Mouse (Mus musculus): ENCODE data around the gene Rhebl1.

GRCm38 (mm10) chr15:98854214-98854613, 40.1 kb downstream of the Rhebl1 start:
- TF ChIP-seq CTCF (IDR thresholded peaks at IDR 0.05; ENCODE audit: borderline replicate concordance, extremely low read depth, insufficient read depth, insufficient read length) (no peak), POLR2A (IDR thresholded peaks at IDR 0.05; ENCODE audit: borderline replicate concordance, extremely low read depth, insufficient read depth, insufficient read length, poor library complexity, severe bottlenecking) (no peak)
